Mouse (Mus musculus) stomach, postnatal 0 days (tissue): Measurements from ENCODE around the gene Pfkfb4. TPM values are rescaled to one million over a fixed set of nuclear protein-coding genes. Genes with fewer than 3 reads are reported as not detected.
A peak's percentile ranks its signal among the peaks of the same experiment; 100 is the strongest.

Experiments used
- ATAC-seq: fragments of 200-750 bp; cut with Nextera tagmentation; 2 replicates; pipeline ENCODE4 v1.8.0; 2017; ENCODE audit not compliant: low FRiP score, low TSS enrichment
- DNase-seq: peaks from one replicate; pipeline ENCODE4 v3.0.0-alpha.2; 2016; ENCODE audit warnings: low spot score
- H3K27ac ChIP-seq: fragments of 300-500 bp; sonication (generic); replicated peaks from 2 replicates; pipeline ENCODE4 v1.5.1; 2014; ENCODE audit warnings: mild to moderate bottlenecking, control low read depth
- H3K27me3 ChIP-seq: fragments of 300-500 bp; sonication (generic); 2 replicates; pipeline ENCODE4 v1.6.1; 2014; ENCODE audit warnings: low read length; ENCODE audit not compliant: control insufficient read depth, insufficient read depth
- H3K36me3 ChIP-seq: fragments of 300-500 bp; sonication (generic); 2 replicates; pipeline ENCODE4 v1.6.1; 2014; ENCODE audit warnings: low read length, mixed read lengths; ENCODE audit not compliant: control insufficient read depth, insufficient read depth
- H3K4me1 ChIP-seq: fragments of 300-500 bp; sonication (generic); replicated peaks from 2 replicates; pipeline ENCODE4 v1.6.1; 2014; ENCODE audit warnings: antibody characterized with exemption; ENCODE audit not compliant: control insufficient read depth, insufficient read depth
- H3K4me2 ChIP-seq: fragments of 300-500 bp; sonication (generic); replicated peaks from 2 replicates; pipeline ENCODE4 v1.6.1; 2014; ENCODE audit warnings: low read depth, mild to moderate bottlenecking, control low read depth, moderate library complexity
- H3K4me3 ChIP-seq: fragments of 300-500 bp; sonication (generic); 2 replicates; pipeline ENCODE4 v1.5.1; 2014; ENCODE audit warnings: low read depth, low read length, control low read depth
- H3K9ac ChIP-seq: fragments of 300-500 bp; sonication (generic); 2 replicates; pipeline ENCODE4 v1.6.1; 2014; ENCODE audit warnings: mild to moderate bottlenecking, low read length, control low read depth, mixed read lengths
- H3K9me3 ChIP-seq: fragments of 300-500 bp; sonication (generic); 2 replicates; pipeline ENCODE4 v1.6.1; 2016; ENCODE audit warnings: low read length; ENCODE audit not compliant: control insufficient read depth
- CTCF ChIP-seq: IDR thresholded peaks from 2 replicates; pipeline ENCODE4 v1.5.1; 2016; ENCODE audit warnings: antibody characterized with exemption, low read depth, mild to moderate bottlenecking, moderate library complexity
- EP300 ChIP-seq: optimal IDR thresholded peaks from 2 replicates; pipeline ENCODE3; 2016; ENCODE audit warnings: antibody characterized with exemption
- WGBS: fragments of 180-500 bp; shearing (Covaris S2); extraction: QIAGEN DNeasy Blood & Tissue Kit; methylation state at CpG from one replicate; pipeline ENCODE4 v1.1.7; 2014; 5-methylcytosine and 5-hydroxymethylcytosine counted together
- polyA plus RNA-seq: library from polyadenylated mRNA; unstranded; fragments of >200 nt; fragmentation: Nextera tagmentation; extraction: Ambion mirVana; gene quantifications from 2 replicates; pipeline ENCODE4 v1.2.1, GENCODE M21; 2015

The Pfkfb4 gene
- 10.3 and 12.1 TPM in 2 replicates for polyA plus RNA-seq

GRCm38 (mm10) chr9:108991428-108992084, at the start of gene Pfkfb4:
Gene Pfkfb4 (plus strand): TSS chr9:108991778.
- peak within 1 kb of the TSS; percentile 63 for H3K9ac ChIP-seq
- TF ChIP-seq CTCF (no peak), EP300 (no peak)
- WGBS, result under 1% methylated on average over 31 of the region's 31 CpGs
- no peaks in the 10 kb centered on the region for H3K9me3 ChIP-seq
- ATAC-seq (peak; percentile 95), DNase-seq (peak; percentile 97)
- peak within 1 kb of the TSS; percentile 77 for H3K4me2 ChIP-seq
- peak within 1 kb of the TSS; percentile 96 for H3K27ac ChIP-seq
- peak within 1 kb of the TSS; percentile 54 for H3K4me3 ChIP-seq
- 0 out of 2 replicates have a peak, but pooled peaks cover 4% of the 10 kb centered on the region for H3K4me1 ChIP-seq
- H3K27me3 ChIP-seq, result no peaks in the 10 kb centered on the region
- no peaks in the 10 kb centered on the region for H3K36me3 ChIP-seq

GRCm38 (mm10) chr9:108945111-108945510, 46.5 kb upstream of the Pfkfb4 start:
- ATAC-seq (no peak), DNase-seq (no peak)
- Histone ChIP-seq H3K9me3 (no peaks in the 10 kb centered on the region), H3K4me3 (no peak overlapping the region), H3K9ac (no peak overlapping the region), H3K4me1 (no peaks in the 10 kb centered on the region), H3K36me3 (peaks cover 48% of the 10 kb centered on the region), H3K27ac (no peak overlapping the region; the same call in 1 of the 2 replicates), H3K27me3 (no peaks in the 10 kb centered on the region), H3K4me2 (no peak overlapping the region)
- TF ChIP-seq CTCF (no peak), EP300 (no peak)
- 60% methylated on average over 9 of the region's 9 CpGs for WGBS

GRCm38 (mm10) chr9:108945608-108946007, 46.0 kb upstream of the Pfkfb4 start:
- H3K9me3 ChIP-seq, result no peaks in the 10 kb centered on the region
- H3K4me2 ChIP-seq, result no peak overlapping the region
- H3K27ac ChIP-seq, result no peak overlapping the region
- 70% methylated on average over 5 of the region's 5 CpGs for WGBS
- H3K36me3 ChIP-seq, result peaks cover 48% of the 10 kb centered on the region
- no peak for DNase-seq
- TF ChIP-seq EP300 (no peak), CTCF (no peak)
- no peak for ATAC-seq
- no peak overlapping the region for H3K4me3 ChIP-seq
- no peaks in the 10 kb centered on the region for H3K4me1 ChIP-seq
- H3K27me3 ChIP-seq, result no peaks in the 10 kb centered on the region
- H3K9ac ChIP-seq, result no peak overlapping the region

- H3K27ac ChIP-seq, result peak overlapping the region; percentile 84
- peaks cover 35% of the 10 kb centered on the region for H3K36me3 ChIP-seq
- no peak for TF ChIP-seq EP300
- TF ChIP-seq CTCF, result no peak
- H3K9ac ChIP-seq, result no peak overlapping the region
- peak; percentile 69 for ATAC-seq
- peak; percentile 44 for DNase-seq
- no peak overlapping the region for H3K4me3 ChIP-seq
- no peaks in the 10 kb centered on the region for H3K4me1 ChIP-seq
- no peaks in the 10 kb centered on the region for H3K27me3 ChIP-seq
- 54% methylated on average over 13 of the region's 13 CpGs for WGBS
- H3K4me2 ChIP-seq, result no peak overlapping the region
- no peaks in the 10 kb centered on the region for H3K9me3 ChIP-seq
Observed at GRCm38 (mm10) chr9:108949231-108949966, 42.2 kb upstream of the Pfkfb4 start.

- Histone ChIP-seq H3K27me3 (no peaks in the 10 kb centered on the region), H3K9ac (no peak overlapping the region), H3K9me3 (no peaks in the 10 kb centered on the region), H3K36me3 (peaks cover 31% of the 10 kb centered on the region), H3K27ac (peak overlapping the region; percentile 84), H3K4me2 (no peak overlapping the region), H3K4me1 (no peaks in the 10 kb centered on the region), H3K4me3 (no peak overlapping the region)
- ATAC-seq (peak; percentile 41; the same call in 1 of the 2 replicates), DNase-seq (no peak)
- WGBS, result 70% methylated on average over 9 of the region's 9 CpGs
- peak; percentile 25; the same call in 1 of the 2 replicates for TF ChIP-seq CTCF
- no peak for TF ChIP-seq EP300
Observed at GRCm38 (mm10) chr9:108949967-108950728, 41.4 kb upstream of the Pfkfb4 start.
